Mouse (Mus musculus) myocyte (in vitro differentiated cells): ENCODE measurements around the gene Palmd.

Experiments used
- CEBPB ChIP-seq: IDR thresholded peaks from 2 replicates; pipeline ENCODE4 v1.6.1; 2011; ENCODE audit warnings: mild to moderate bottlenecking, moderate library complexity; ENCODE audit not compliant: poor library complexity, insufficient read depth, severe bottlenecking
- POLR2A ChIP-seq: IDR thresholded peaks from one replicate; pipeline ENCODE4 v1.6.1; 2011; ENCODE audit warnings: low read depth, mild to moderate bottlenecking, control low read depth, moderate library complexity; ENCODE audit not compliant: insufficient read length

GRCm38 (mm10) chr3:116917016-116917415 is 51.8 kb downstream of the Palmd start:
- TF ChIP-seq CEBPB (no peak), POLR2A (no peak)
